Mouse (Mus musculus): Measurements from ENCODE around the gene C1qtnf3.

C1qtnf3 gene

DNA sequence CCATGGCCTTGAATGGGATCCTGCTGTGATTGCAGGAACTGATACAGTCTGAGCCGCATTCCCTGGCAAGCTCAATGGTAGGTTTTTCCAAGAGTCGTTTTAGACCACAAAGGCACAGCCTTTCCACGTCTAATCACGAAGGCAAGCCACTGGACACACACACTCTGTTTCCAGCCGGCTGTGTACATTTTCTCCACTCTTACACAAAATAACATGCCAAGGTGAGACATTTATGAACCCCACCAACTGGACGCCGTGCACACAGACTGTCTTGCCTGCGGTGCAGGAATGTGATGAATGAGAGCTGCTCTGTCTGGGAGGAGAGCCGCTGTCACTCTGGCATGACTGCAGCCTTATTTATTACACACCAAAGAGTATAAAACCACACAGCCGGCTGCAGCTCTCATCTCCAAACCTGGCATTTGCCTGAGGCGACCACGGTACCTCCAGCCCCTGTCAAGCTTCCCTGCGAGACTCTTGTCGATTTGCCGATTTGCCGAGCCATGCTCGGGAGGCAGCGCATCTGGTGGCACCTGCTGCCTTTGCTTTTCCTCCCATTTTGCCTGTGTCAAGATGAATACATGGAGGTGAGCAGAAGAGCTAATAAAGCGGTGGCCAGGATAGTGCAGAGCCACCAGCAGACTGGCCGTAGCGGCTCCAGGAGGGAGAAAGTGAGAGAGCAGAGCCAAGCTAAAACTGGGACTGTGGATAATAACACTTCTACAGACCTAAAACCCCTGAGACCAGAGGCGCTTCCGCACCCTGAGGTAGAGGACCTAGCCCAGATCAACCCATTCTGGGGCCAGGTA is at the start of gene C1qtnf3:
C1qtnf3 (plus strand) TSS at position 382 of the 809 bp plus-strand sequence.
- no peak for DNase-seq

GRCm38 (mm10) chr15:10902360-10902759 is 49.8 kb upstream of the C1qtnf3 start:
- no peak for DNase-seq

- no peak for DNase-seq
These were observed 35.4 kb upstream of the C1qtnf3 start for GRCm38 (mm10) chr15:10916611-10917311.

- DNase-seq = no peak
These were observed 34.8 kb upstream of the C1qtnf3 start for GRCm38 (mm10) chr15:10917312-10917660.

DNA sequence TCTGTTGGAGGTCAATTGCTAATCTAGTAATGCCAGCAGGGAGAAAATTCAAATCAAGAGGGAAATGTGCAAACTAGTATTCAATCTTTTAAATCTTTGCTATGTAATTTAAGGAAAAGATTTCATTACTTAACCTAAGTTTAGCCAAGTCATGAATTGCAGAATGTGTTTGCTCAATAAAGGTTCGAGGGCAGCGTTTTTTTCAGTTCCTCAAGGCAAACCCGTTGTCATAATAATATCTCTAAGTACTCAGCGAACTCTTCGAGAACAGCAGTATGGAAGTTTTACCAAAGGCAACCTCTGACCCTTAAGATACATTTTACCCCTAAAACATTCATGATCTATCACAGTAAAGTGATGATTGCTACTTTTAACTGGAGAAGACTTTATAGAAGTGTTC is 31.9 kb upstream of the C1qtnf3 start:
- DNase-seq = no peak

DNA sequence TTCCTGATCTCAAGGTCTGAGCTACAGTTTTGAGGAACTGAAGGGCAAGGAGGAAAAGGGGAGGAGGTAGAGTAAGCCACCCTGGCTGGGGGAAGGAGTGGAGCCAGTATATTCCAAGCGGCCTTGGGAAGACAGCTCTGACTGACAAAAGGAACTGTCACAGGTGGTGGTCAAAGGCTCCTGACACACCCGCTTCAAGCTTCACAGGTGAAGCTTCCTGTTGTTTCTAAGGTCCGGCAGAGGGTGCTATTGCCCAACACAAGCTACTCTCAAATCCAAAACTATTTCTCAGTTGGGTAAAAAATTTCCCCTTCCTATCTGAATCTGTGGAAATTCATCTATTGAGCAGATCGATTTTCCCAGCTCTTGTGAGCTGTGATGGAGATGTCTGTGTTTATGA is 31.1 kb upstream of the C1qtnf3 start:
- no peak for DNase-seq

DNA sequence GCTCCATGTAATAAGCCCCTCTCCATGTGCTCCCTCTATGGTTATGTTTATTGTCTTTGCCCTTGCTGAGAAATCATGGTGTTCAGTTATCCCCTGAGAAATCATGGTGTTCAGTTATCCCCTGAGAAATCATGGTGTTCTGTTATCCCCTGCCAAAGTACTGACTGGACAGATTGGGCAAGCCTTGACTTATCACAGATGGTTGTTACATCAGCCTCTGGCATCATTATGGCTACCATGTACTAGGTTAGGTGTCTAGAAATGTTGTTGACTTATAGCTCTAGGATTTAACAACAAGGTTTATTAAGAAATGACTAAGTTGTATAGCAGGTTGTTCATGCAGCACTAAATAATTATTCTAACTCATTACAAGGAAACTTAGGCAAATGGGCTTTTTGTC is 30.1 kb upstream of the C1qtnf3 start:
- DNase-seq = no peak

DNA sequence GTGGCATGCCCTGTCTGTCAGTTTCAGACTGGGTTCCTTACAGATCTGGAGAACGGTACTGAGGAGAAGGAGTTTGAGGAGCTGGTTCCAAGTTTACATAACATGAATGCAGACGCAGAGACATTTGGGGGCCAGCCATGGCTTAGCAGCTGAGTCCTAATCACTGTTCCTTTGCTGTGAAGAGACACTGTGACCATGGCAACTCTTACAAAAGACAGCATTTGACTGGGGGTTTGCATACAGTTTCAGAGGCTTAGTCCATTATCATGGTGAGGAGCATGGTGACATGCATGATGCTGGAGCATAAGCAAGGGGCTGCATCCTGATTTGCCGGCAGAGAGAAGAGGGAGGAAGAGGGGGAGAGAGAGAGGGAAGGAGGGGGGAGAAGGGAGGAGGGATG is 29.6 kb upstream of the C1qtnf3 start:
- DNase-seq = no peak

DNA sequence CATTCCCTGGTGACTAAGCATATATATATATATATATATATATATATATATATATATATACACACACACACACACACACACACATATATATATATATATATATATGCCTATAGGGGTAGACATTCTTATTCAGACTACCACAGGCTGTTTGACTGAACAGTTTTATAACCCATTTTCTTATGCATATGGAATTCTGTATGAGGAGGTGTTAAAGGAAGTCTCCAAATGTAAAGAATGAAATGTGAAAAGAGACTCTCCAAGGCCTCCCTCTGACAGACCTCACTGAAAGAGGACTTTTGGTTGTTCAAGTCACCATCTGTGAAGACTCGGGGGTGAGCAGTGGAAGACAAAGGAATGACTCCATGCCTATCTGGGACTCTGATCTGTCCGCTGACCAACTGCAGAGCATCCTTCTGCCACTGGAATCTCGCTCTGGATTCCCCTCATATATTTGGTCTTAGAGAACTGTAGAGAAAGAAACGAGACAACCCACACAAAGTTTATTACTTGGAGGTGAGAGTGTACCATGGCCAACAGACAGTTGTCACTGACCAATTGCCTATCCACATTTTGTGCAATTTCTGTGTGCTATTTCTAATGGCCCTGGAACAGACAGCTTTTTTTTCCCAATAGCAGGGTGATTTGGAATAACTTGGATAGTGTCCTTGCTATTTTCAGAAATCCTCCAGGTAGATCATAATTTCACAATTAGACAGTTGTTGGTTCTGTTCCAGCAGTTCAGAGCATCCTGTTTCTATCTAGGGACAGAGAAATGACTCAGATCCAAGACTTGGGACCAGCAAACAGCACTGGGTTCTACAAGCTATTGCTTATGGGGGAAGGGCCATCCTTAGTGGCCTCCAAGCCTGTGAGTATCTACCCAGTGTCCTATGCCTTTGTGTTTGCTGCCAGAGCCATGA is 28.8 kb upstream of the C1qtnf3 start:
- no peak for DNase-seq

- no peak for DNase-seq
These were observed 24.8 kb upstream of the C1qtnf3 start for GRCm38 (mm10) chr15:10927325-10927724.

- DNase-seq = no peak
These were observed 23.4 kb upstream of the C1qtnf3 start for GRCm38 (mm10) chr15:10928633-10929270.

DNA sequence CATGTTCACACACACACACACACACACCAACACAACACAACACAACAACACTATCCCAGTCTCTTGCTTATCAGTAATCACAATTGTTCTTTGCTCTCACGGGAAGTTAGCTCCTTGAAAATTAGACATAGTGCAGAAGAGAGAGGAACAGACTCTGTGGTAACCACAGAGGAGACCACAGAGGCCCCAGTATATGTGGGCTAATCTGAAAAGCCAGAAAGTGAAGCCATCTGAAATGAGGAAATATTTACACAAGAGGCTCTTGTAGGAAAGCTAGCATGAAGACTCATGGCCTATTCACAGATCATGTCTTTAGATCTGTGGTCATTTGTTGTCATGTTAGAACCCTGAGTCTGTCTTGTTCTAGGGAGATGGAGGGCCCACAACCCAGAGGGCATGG is 18.2 kb upstream of the C1qtnf3 start:
- no peak for DNase-seq

- no peak for DNase-seq
These were observed 11.7 kb upstream of the C1qtnf3 start for GRCm38 (mm10) chr15:10940148-10941108.

GRCm38 (mm10) chr15:10941901-10942300 is 10.2 kb upstream of the C1qtnf3 start:
- no peak for DNase-seq

GRCm38 (mm10) chr15:10947852-10948251 is 4.3 kb upstream of the C1qtnf3 start:
- no peak for DNase-seq

- DNase-seq = no peak
These were observed 701 bp downstream of the C1qtnf3 start for GRCm38 (mm10) chr15:10952760-10953305.

DNA sequence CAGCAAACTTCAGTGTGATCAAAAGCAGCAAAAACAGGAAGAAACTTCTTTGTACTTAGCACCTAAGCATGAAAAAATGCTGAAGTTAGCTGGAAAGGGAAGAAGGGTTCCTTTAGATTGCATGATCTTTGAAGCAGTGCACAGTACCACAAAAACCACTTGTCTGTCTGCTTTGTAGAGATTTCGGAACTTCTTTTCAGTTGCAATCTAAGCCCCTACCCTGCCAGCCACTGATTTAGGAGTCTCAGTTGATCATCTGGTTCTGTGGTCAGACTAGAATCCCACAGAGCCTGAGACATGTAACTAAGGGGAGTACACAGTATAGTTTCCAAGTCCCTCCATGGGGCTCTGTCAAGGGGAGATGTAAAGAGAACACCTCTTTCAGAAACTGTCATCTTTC is 1.3 kb downstream of the C1qtnf3 start:
- DNase-seq = no peak

GRCm38 (mm10) chr15:10954381-10955016 is 2.4 kb downstream of the C1qtnf3 start:
- no peak for DNase-seq

GRCm38 (mm10) chr15:10955156-10955555 is 3.0 kb downstream of the C1qtnf3 start:
- no peak for DNase-seq

DNA sequence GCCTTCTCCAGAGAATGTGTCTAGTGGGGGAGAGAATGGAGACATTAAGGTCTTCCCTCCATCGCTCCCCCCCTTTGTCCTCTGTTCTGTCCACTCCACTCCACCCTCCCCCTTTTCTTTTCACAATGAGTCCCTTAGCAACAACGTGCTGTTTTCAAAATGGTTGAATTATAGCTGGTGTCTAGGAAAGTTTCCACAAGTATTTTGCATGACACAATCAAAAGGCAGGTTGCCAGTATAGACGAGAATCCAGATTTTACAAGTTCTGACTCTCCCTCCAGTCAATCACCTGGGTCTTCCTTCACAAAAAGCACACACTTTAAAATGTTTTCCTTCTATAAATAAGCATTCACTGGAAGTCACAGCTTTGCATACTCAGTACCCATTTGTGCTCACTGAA is 4.6 kb downstream of the C1qtnf3 start:
- DNase-seq = no peak
